Mouse (Mus musculus) neural tube, embryonic 12.5 days (tissue): ENCODE results near the gene Vps4a. TPM values are rescaled to one million over a fixed set of nuclear protein-coding genes. Genes with fewer than 3 reads are reported as not detected.
"Not testable (repeated sequence)": the region's sequence is repeated elsewhere in the genome, so short reads cannot be mapped to it uniquely, and the experiment has no call there.

Experiments
- ATAC-seq: fragments of 200-750 bp; cut with Nextera tagmentation; 2 replicates; pipeline ENCODE4 v1.8.0; 2017; ENCODE audit warnings: low read depth, mild to moderate bottlenecking, moderate TSS enrichment, moderate library complexity; ENCODE audit not compliant: low FRiP score
- H3K27ac ChIP-seq: fragments of 300-500 bp; sonication (generic); 2 replicates; pipeline ENCODE4 v1.5.1; 2016
- H3K27me3 ChIP-seq: fragments of 300-500 bp; sonication (generic); replicated peaks from 2 replicates; pipeline ENCODE4 v1.6.1; 2016; ENCODE audit warnings: mild to moderate bottlenecking
- H3K36me3 ChIP-seq: fragments of 300-500 bp; sonication (generic); 2 replicates; pipeline ENCODE4 v1.6.1; 2016; ENCODE audit warnings: mild to moderate bottlenecking
- H3K4me1 ChIP-seq: fragments of 300-500 bp; sonication (generic); 2 replicates; pipeline ENCODE4 v1.6.1; 2016
- H3K4me2 ChIP-seq: fragments of 300-500 bp; sonication (generic); replicated peaks from 2 replicates; pipeline ENCODE4 v1.6.1; 2016; ENCODE audit warnings: mild to moderate bottlenecking
- H3K4me3 ChIP-seq: fragments of 300-500 bp; sonication (generic); 2 replicates; pipeline ENCODE4 v1.5.1; 2016
- H3K9ac ChIP-seq: fragments of 300-500 bp; sonication (generic); 2 replicates; pipeline ENCODE4 v1.6.1; 2016; ENCODE audit warnings: mild to moderate bottlenecking
- H3K9me3 ChIP-seq: fragments of 300-500 bp; sonication (generic); 2 replicates; pipeline ENCODE4 v1.6.1; 2016; ENCODE audit warnings: mild to moderate bottlenecking
- WGBS: fragments of 180-500 bp; shearing (Covaris S2); methylation state at CpG from one replicate; pipeline ENCODE4 v1.1.7; 2016; 5-methylcytosine and 5-hydroxymethylcytosine counted together
- polyA plus RNA-seq: library from polyadenylated mRNA; unstranded; fragments of >200 nt; fragmentation: Nextera tagmentation; extraction: Ambion mirVana; gene quantifications from 2 replicates; pipeline ENCODE4 v1.2.1, GENCODE M21; 2016

Gene Vps4a
- polyA plus RNA-seq, 1 experiment from 2014 or later: 109 TPM

DNA sequence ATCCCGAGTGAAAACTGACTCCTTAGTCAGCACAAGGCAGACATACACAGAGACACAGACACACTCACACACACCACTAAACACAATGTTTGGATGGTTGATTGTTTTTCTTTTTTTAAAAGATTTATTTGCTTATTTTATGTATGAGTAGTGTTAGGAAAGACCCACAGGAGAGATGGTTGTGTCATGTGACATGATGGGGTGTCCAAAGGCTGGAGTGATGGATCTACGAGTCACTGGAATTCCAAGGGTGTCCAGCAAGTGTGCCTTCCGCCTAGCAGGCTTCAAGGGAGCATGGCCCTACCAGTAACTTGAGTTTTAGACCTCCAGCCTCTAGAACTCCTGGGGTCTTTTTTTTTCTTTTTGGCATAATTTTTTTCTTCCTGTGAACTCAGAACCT, 1.7 kb upstream of the Vps4a start:
- H3K9ac ChIP-seq: no peak overlapping the region
- H3K9me3 ChIP-seq: no peaks in the 10 kb centered on the region
- 77% methylated on average over 3 of the region's 3 CpGs for WGBS
- H3K4me3 ChIP-seq: no peak overlapping the region
- no peaks in the 10 kb centered on the region for H3K27me3 ChIP-seq
- no peak overlapping the region for H3K4me2 ChIP-seq
- H3K4me1 ChIP-seq: peaks cover 14% of the 10 kb centered on the region
- no peak overlapping the region for H3K27ac ChIP-seq
- no peaks in the 10 kb centered on the region for H3K36me3 ChIP-seq
- ATAC-seq: no peak

DNA sequence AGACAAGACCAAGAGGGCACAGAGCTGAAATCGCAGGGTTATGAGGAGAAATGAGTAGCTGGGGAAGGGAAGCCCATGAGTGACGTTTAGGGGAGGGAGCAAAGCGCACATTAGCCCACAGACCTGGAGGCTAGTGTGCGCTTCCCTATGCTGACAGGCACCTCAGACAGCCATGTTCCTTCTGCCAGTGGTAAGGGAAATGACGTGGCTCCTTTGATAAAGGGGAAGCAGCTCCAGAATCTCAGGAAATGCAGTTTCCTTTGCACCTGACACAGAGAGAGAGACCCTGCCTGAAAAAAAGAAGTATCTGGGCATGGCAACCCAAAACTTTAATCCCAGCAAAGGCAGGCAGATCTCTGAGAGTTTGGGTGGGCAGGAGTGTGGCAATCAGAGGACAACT, 964 bp upstream of the Vps4a start:
- no peaks in the 10 kb centered on the region for H3K27me3 ChIP-seq
- no peak overlapping the region for H3K27ac ChIP-seq
- H3K9ac ChIP-seq: no peak overlapping the region
- H3K36me3 ChIP-seq: no peaks in the 10 kb centered on the region
- no peak for ATAC-seq
- no peaks in the 10 kb centered on the region for H3K9me3 ChIP-seq
- peaks cover 14% of the 10 kb centered on the region for H3K4me1 ChIP-seq
- WGBS: 78% methylated on average over 5 of the region's 5 CpGs
- no peak overlapping the region for H3K4me3 ChIP-seq
- no peak overlapping the region for H3K4me2 ChIP-seq

DNA sequence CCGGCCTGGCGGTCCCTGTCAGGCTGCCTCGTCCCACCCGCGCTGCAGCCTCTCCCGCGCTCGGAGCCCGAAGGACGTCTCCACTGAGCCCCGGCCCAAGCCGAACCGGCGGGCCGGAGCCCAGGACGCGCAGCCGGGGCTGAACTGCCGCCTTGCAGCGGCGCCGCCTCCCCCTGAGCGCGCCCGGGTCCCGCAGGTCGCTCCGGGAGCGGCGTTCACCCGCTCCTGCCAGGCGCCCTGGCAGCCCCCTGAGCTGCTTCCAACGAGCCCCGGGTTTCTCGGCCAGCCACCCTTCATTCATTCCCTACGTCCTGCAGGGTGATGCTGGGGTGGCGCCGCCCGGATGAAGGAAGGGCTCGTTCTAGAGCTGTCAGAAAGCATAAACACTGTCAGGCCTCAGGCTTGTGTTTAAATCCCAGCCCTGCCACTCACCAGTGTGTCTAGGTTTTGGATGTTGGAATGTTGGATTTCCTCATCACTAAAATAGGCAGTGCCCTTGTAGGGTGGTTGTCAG, 612 bp downstream of the Vps4a start:
- WGBS: 0% methylated on average over 40 of the region's 40 CpGs

DNA sequence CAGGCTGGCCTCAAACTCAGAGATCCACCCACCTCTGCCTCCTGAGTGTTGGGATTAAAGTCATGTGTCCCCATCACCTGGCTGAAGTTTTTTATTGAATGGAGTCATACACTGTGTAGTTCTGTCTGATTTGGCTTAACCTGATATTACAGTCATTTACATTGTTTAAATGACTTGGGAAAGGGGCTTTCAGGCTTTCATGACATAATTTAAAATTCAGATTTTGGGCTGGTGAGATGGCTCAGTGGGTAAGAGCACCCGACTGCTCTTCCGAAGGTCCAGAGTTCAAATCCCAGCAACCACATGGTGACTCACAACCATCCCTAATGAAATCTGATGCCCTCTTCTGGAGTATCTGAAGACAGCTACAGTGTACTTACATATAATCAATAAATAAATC, 2.6 kb downstream of the Vps4a start:
- Histone ChIP-seq H3K4me1 (peaks cover 14% of the 10 kb centered on the region), H3K36me3 (peaks cover 18% of the 10 kb centered on the region)
- not testable (repeated sequence) for H3K9me3 ChIP-seq, H3K4me2 ChIP-seq, H3K27me3 ChIP-seq, H3K27ac ChIP-seq, H3K9ac ChIP-seq, ATAC-seq, H3K4me3 ChIP-seq
- WGBS: 94% methylated on average over 2 of the region's 2 CpGs

More for the DNA sequence above, 612 bp downstream of the Vps4a start:
- Histone ChIP-seq H3K27ac (peak overlapping the region; percentile 59; the same call in 1 of the 2 replicates), H3K9me3 (no peaks in the 10 kb centered on the region), H3K4me1 (peaks cover 14% of the 10 kb centered on the region), H3K4me2 (peak overlapping the region; percentile 88), H3K4me3 (peak overlapping the region; percentile 97), H3K9ac (peak overlapping the region; percentile 94), H3K36me3 (peaks cover 9% of the 10 kb centered on the region), H3K27me3 (no peaks in the 10 kb centered on the region)
- ATAC-seq: 0 out of 2 replicates have a peak, but pooled peaks have one; percentile 4

DNA sequence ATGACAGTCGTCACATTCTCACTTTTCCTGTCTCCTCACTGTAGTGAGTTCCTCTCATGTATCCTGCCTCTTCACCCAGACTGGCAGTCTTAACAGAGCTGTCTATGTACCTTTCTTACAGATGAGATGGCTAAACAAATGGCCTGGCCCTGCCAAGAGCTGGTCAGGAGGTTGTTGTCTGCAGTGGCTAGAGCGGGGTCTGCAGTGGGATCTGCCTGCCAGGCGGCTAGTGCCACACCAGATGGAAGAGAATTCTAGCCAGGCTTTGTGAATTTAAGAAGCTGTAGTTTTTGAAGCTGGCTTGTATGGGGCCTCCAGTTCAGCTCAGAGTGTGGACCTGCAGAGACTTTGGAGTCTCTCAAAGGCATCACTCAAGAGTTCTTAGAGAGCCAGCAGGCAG, 4.6 kb downstream of the Vps4a start:
- Histone ChIP-seq H3K36me3 (peaks cover 38% of the 10 kb centered on the region), H3K27ac (no peak overlapping the region), H3K9ac (no peak overlapping the region), H3K27me3 (no peaks in the 10 kb centered on the region), H3K9me3 (no peaks in the 10 kb centered on the region), H3K4me1 (peaks cover 14% of the 10 kb centered on the region), H3K4me3 (no peak overlapping the region), H3K4me2 (no peak overlapping the region)
- ATAC-seq: no peak
- WGBS: 98% methylated on average over 3 of the region's 3 CpGs

DNA sequence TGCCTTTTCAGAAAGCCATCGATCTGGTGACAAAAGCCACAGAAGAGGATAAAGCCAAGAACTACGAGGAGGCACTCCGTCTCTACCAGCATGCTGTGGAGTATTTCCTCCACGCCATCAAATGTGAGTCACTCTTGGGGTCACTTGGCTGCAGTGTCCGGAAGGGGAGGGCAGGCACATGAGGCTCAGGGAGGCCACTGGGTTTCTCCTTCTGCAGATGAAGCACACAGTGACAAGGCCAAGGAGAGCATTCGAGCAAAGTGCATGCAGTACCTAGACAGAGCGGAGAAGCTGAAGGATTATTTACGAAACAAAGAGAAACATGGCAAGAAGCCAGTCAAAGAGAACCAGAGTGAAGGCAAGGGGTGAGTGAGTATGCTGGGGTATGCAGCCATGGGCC, 5.6 kb downstream of the Vps4a start:
- 93% methylated on average over 8 of the region's 8 CpGs for WGBS
- peaks cover 47% of the 10 kb centered on the region for H3K36me3 ChIP-seq
- H3K27ac ChIP-seq: no peak overlapping the region
- H3K4me3 ChIP-seq: no peak overlapping the region
- no peaks in the 10 kb centered on the region for H3K27me3 ChIP-seq
- no peak for ATAC-seq
- no peaks in the 10 kb centered on the region for H3K9me3 ChIP-seq
- no peak overlapping the region for H3K9ac ChIP-seq
- H3K4me1 ChIP-seq: peaks cover 14% of the 10 kb centered on the region
- no peak overlapping the region for H3K4me2 ChIP-seq

DNA sequence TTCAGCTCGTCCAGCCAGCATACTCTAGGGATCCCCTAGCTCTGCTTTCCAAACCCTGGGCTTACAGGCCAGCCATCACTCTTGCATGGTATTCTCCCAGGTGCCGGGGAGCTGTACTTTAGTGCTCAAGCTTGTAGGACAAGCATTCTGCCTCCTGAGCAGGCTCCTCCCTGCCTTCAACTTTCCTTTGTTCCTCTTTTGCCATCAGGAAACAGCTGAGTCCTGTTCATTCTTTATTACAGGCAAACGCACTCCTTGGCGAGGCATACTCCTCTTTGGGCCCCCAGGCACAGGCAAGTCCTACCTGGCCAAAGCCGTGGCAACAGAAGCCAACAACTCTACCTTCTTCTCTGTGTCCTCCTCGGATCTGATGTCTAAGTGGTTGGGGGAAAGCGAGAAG, 9.6 kb downstream of the Vps4a start:
- H3K4me1 ChIP-seq: no peaks in the 10 kb centered on the region
- H3K4me2 ChIP-seq: no peak overlapping the region
- ATAC-seq: no peak
- H3K9ac ChIP-seq: no peak overlapping the region
- H3K36me3 ChIP-seq: peaks cover 86% of the 10 kb centered on the region
- no peak overlapping the region for H3K4me3 ChIP-seq
- WGBS: 85% methylated on average over 7 of the region's 7 CpGs
- H3K9me3 ChIP-seq: no peaks in the 10 kb centered on the region
- no peaks in the 10 kb centered on the region for H3K27me3 ChIP-seq
- no peak overlapping the region for H3K27ac ChIP-seq

DNA sequence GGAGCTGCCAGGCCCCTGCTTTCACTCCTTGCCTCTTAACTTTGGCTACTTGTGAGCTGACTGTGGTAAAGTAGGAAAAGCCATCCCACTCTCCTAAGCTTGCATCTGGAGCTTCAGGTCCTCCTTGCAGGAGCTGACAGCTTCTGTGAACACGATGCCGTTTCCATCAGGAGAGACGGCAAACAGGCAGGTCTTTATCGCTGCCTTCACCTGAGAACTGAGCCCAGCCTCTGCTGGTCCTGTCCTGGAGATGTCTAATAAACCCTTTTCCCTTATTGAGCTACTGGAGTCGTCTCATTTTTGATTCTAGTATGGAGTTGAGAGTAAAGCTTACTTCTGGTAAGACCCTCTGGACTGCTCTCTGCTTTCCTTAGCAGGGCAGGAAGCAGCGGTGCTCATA, 14.5 kb downstream of the Vps4a start:
- H3K4me1 ChIP-seq: peaks cover 18% of the 10 kb centered on the region
- no peaks in the 10 kb centered on the region for H3K27me3 ChIP-seq
- no peak overlapping the region for H3K27ac ChIP-seq
- no peak overlapping the region for H3K4me2 ChIP-seq
- ATAC-seq: no peak
- H3K4me3 ChIP-seq: no peak overlapping the region
- peaks cover 83% of the 10 kb centered on the region for H3K36me3 ChIP-seq
- H3K9ac ChIP-seq: no peak overlapping the region
- WGBS: 94% methylated on average over 6 of the region's 6 CpGs
- H3K9me3 ChIP-seq: no peaks in the 10 kb centered on the region

DNA sequence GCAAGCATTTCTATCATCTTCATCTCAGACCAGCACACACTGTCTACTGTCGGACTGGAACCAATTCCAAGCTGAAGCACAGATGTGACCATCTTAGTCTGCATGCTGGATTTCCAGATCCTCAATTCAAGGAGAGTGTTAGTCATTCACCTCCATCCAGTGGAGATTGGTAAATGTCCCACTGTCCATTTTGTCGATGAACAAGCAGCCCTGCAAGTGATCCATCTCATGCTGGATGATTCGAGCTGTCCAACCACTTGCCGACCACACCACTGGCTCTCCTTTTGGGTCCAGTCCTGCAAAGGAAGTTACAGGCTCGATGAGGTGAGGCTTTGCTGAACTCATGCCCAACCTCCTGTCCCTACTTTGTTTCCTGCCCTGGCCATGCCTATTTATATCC, 16.0 kb downstream of the Vps4a start:
- ATAC-seq: no peak
- peaks cover 83% of the 10 kb centered on the region for H3K36me3 ChIP-seq
- no peak overlapping the region for H3K27ac ChIP-seq
- H3K9me3 ChIP-seq: no peaks in the 10 kb centered on the region
- no peak overlapping the region for H3K4me3 ChIP-seq
- H3K4me2 ChIP-seq: peak overlapping the region; percentile 94; the same call in 1 of the 2 replicates
- H3K27me3 ChIP-seq: no peaks in the 10 kb centered on the region
- H3K9ac ChIP-seq: no peak overlapping the region
- WGBS: 90% methylated on average over 5 of the region's 5 CpGs
- H3K4me1 ChIP-seq: peaks cover 18% of the 10 kb centered on the region

DNA sequence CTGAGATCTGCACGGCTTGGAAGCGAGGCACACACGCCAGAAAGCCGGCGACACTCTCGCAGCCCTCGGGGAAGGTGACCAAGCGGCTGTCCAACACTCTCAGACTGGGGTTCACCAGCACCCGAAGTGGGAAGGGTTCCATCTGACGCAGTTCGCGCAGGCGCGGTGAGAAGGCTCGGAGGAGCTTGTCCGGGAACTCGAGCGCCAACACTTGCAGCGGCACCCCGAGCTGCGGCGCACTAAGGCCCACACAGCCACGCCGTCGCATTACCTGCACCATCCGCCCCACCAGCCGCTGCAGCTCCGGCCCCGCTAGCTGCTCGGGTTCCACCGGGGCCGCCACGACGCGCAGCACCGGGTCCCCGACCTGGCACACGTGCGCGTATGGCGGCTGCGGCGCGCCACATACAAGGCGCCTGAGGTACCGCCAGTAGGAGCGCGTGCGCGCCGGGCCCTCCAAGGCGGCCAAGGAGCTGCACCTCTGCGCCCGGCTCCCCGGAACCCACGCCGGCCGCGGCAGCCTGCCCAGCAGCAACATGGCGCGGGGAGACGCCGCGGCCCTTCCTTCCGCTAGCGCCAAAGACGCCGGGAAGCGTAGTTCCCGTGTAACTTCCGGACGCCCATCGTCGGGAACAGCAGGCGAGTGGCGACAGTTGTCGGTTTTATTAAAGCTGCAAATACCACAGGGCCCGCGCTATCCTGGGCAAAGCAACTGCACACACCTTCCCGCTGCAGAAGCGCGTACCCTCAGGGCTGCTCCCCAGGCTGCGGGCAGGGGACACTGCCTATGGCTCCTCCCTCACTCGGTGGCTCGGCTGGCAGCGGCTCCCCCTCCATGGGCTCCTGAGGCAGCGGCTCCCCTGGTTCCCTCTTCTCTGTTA, 17.3 kb downstream of the Vps4a start, which contains the start of gene Pdf:
Gene Pdf (minus strand): TSS at position 554 of the 881 bp plus-strand sequence.
- H3K36me3 ChIP-seq: peaks cover 83% of the 10 kb centered on the region
- H3K9ac ChIP-seq: peak within 1 kb of the TSS; percentile 88
- no peaks in the 10 kb centered on the region for H3K27me3 ChIP-seq
- H3K4me3 ChIP-seq: peak within 1 kb of the TSS; percentile 82
- under 1% methylated on average over 87 of the region's 87 CpGs for WGBS
- peak; percentile 82 for ATAC-seq
- H3K4me1 ChIP-seq: peaks cover 18% of the 10 kb centered on the region
- peak within 1 kb of the TSS; percentile 94 for H3K4me2 ChIP-seq
- H3K9me3 ChIP-seq: no peaks in the 10 kb centered on the region
- H3K27ac ChIP-seq: peak within 1 kb of the TSS; percentile 46

DNA sequence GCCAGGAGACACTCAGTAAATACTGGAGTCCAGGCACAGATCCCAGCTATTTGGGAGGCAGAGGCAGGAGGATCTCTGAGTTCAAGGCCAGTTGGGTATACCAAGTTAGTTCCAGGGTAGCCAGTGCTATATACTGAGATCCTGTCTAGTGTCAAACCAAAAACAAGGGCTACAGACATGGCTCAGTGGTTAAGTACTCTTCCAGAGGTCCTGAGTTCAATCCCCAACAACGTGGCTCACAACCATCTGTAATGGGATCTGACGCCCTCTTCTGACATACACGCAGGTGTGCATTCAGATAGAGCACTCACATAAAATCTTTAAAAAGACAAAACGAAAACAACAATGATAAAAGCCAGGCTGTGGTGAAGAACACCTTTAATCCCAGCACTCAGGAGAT, 18.5 kb downstream of the Vps4a start:
- H3K4me1 ChIP-seq: peaks cover 18% of the 10 kb centered on the region
- H3K4me2 ChIP-seq: peak overlapping the region; percentile 94
- no peaks in the 10 kb centered on the region for H3K9me3 ChIP-seq
- 0 out of 2 replicates have a peak overlapping the region, but pooled peaks have one; percentile 82 for H3K4me3 ChIP-seq
- whole genome bisulfite sequencing: 96% methylated on average over 4 of the region's 4 CpGs
- no peak for ATAC-seq
- H3K27ac ChIP-seq: no peak overlapping the region
- no peak overlapping the region for H3K9ac ChIP-seq
- no peaks in the 10 kb centered on the region for H3K27me3 ChIP-seq
- H3K36me3 ChIP-seq: peaks cover 79% of the 10 kb centered on the region

DNA sequence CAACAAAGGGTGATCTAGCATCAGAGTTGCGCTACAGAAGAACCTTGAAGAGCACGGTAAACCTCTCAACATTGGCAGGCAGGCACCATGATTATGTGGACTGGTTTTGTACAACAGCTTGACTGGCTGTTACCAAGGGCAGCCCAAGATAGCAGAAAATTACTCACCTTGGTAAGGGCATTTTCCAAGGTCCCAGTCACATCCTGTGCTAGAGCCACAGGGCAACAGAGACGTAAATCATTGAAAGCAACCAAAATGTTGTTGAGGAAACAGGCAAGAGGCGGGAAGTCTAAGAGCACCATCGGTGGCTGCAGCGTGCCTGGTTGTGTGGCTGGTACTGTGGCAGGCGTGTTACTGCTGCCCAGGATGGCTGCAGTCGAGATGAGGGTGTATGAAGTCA, 21.0 kb downstream of the Vps4a start:
- H3K27ac ChIP-seq: no peak overlapping the region
- no peak overlapping the region for H3K4me3 ChIP-seq
- H3K4me1 ChIP-seq: peaks cover 25% of the 10 kb centered on the region
- no peak overlapping the region for H3K4me2 ChIP-seq
- no peak for ATAC-seq
- no peak overlapping the region for H3K9ac ChIP-seq
- H3K36me3 ChIP-seq: peaks cover 53% of the 10 kb centered on the region
- no peaks in the 10 kb centered on the region for H3K27me3 ChIP-seq
- H3K9me3 ChIP-seq: no peaks in the 10 kb centered on the region
- 97% methylated on average over 8 of the region's 8 CpGs for WGBS
